Mouse (Mus musculus) forelimb bud, embryonic 11.5 days (tissue): Measurements from ENCODE around the gene Adipor2.
A peak's percentile ranks its signal among the peaks of the same experiment; 100 is the strongest.

ENCODE experiments used
- DNase-seq: peaks from one replicate; pipeline ENCODE4 v3.0.0-alpha.2; 2012; ENCODE audit warnings: low read depth, low spot score

Adipor2 gene

GRCm38 (mm10) chr6:119350703-119351198, 66.8 kb downstream of the Adipor2 start:
- no peak for DNase-seq

GRCm38 (mm10) chr6:119348234-119348633, 69.3 kb downstream of the Adipor2 start:
- peak; percentile 82 for DNase-seq

- DNase-seq = no peak
These were observed 69.7 kb downstream of the Adipor2 start for GRCm38 (mm10) chr6:119347813-119348212.

- no peak for DNase-seq
These were observed 71.2 kb downstream of the Adipor2 start for GRCm38 (mm10) chr6:119346257-119346656.

GRCm38 (mm10) chr6:119341409-119341808, 76.1 kb downstream of the Adipor2 start:
- no peak for DNase-seq

- no peak for DNase-seq
These were observed 79.2 kb downstream of the Adipor2 start for GRCm38 (mm10) chr6:119338121-119338912.

- DNase-seq = no peak
These were observed 80.2 kb downstream of the Adipor2 start for GRCm38 (mm10) chr6:119337287-119337686.

- DNase-seq = no peak
These were observed 81.4 kb downstream of the Adipor2 start for GRCm38 (mm10) chr6:119336124-119336523.

GRCm38 (mm10) chr6:119333831-119334230, 83.7 kb downstream of the Adipor2 start:
- DNase-seq = no peak

- peak; percentile 54 for DNase-seq
These were observed 84.3 kb downstream of the Adipor2 start for GRCm38 (mm10) chr6:119333202-119333601.

- DNase-seq = peak; percentile 28
These were observed 85.4 kb downstream of the Adipor2 start for GRCm38 (mm10) chr6:119332111-119332510.

GRCm38 (mm10) chr6:119330506-119330905, 87.0 kb downstream of the Adipor2 start, which contains the start of gene Lrtm2:
Gene Lrtm2, minus strand, starts transcription at chr6:119330766.
- no peak for DNase-seq

GRCm38 (mm10) chr6:119329936-119330335, 87.6 kb downstream of the Adipor2 start:
- DNase-seq = no peak

- no peak for DNase-seq
These were observed 88.2 kb downstream of the Adipor2 start for GRCm38 (mm10) chr6:119329215-119329714.

- DNase-seq = no peak
These were observed 88.9 kb downstream of the Adipor2 start for GRCm38 (mm10) chr6:119328521-119329115.

- DNase-seq = no peak
These were observed 91.0 kb downstream of the Adipor2 start for GRCm38 (mm10) chr6:119326541-119326940.

- no peak for DNase-seq
These were observed 91.5 kb downstream of the Adipor2 start for GRCm38 (mm10) chr6:119325978-119326377.

GRCm38 (mm10) chr6:119324776-119325175, 92.7 kb downstream of the Adipor2 start:
- no peak for DNase-seq

- no peak for DNase-seq
These were observed 95.8 kb downstream of the Adipor2 start for GRCm38 (mm10) chr6:119321752-119322151.

GRCm38 (mm10) chr6:119320481-119320880, 97.0 kb downstream of the Adipor2 start:
- DNase-seq = peak; percentile 86

- no peak for DNase-seq
These were observed 98.1 kb downstream of the Adipor2 start for GRCm38 (mm10) chr6:119319358-119319757.

- no peak for DNase-seq
These were observed 98.8 kb downstream of the Adipor2 start for GRCm38 (mm10) chr6:119318732-119319131.
